ENCODE assay signal across 24 mouse cellular contexts in the genomic region with DNA sequence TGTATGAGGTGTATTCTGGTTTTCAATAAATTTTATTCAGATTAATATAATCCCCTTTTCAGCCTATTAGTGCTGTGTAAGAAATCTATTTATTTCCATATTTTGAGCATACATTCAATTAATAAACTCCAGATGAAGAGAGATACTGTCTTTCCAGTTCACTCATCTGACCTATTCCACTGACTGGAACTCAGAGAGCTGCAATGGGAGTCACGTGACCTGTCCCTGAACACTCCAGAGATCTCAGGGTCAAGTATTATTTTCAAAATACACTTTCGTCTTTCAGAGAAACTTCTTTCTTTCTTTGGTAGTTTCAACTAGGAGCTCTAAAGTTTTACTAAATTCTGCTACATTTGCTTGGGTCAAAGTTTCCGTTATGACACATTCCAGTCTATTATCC.
DNase-seq lines count a peak whose midpoint lies in the region; ATAC-seq and TF ChIP-seq lines count a peak whose summit lies in the region.
"Had no signal": no experiment of that assay in that cellular context is flagged by ENCODE, and none has a peak within 500 bp of the region (broad histone marks: within the 10 kb centered on the region; RNA-seq: fewer than 3 reads in every experiment).

No protein-coding gene starts in this region.

- H3K9me3 ChIP-seq in hindbrain, embryonic 11.5 days (ENCODE audit: control insufficient read depth, low read length), result no peaks in the 10 kb centered on the region
- H3K9me3 ChIP-seq: embryonic facial prominence, embryonic 13.5 days; embryonic facial prominence, embryonic 15.5 days; forebrain, embryonic 10.5 days; forebrain, embryonic 12.5 days had no signal

- no peak for TF ChIP-seq CTCF in gastrocnemius, adult 2 months (IDR thresholded peaks at IDR 0.05)
- TF ChIP-seq CTCF in lung, adult 2 months (IDR thresholded peaks at IDR 0.05; ENCODE audit: insufficient read depth, low read length), result no peak

- no peak for DNase-seq in gastrocnemius, adult 2 months
- DNase-seq in gastrocnemius, postnatal 14 days, result no peak
- DNase-seq in lung, adult 2 months, result no peak
- DNase-seq in lung, postnatal 4 days, result no peak
- DNase-seq in hindbrain, embryonic 11.5 days (ENCODE audit: low spot score), result no peak
- DNase-seq: adrenal gland, adult 2 months; adrenal gland, postnatal 10 days; adrenal gland, postnatal 25 days; B cell, adult 2 months; cerebellum, adult 11 months; cerebellum, adult 18-20 months; cerebellum, adult 8-10 months; cerebellum, adult 9-11 months; cerebellum, postnatal 14 days; cerebellum, postnatal 36 days; embryo, embryonic 11 days had no signal

- H3K9ac ChIP-seq in hindbrain, embryonic 11.5 days (ENCODE audit: low read depth, low read length), result no peak overlapping the region
- H3K9ac ChIP-seq: embryonic facial prominence, embryonic 13.5 days; embryonic facial prominence, embryonic 15.5 days; forebrain, embryonic 12.5 days had no signal

- no peaks in the 10 kb centered on the region for H3K4me1 ChIP-seq in lung, adult 2 months (ENCODE audit: control insufficient read depth, insufficient read depth, low read length)
- H3K4me1 ChIP-seq in hindbrain, embryonic 11.5 days (replicated peaks; ENCODE audit: control insufficient read depth, insufficient read depth, low read length), result no peaks in the 10 kb centered on the region
- H3K4me1 ChIP-seq: forebrain, embryonic 10.5 days; forebrain, embryonic 12.5 days had no signal

- no peaks in the 10 kb centered on the region for H3K36me3 ChIP-seq in hindbrain, embryonic 11.5 days (ENCODE audit: control insufficient read depth, insufficient read depth, low read length)
- H3K36me3 ChIP-seq: embryonic facial prominence, embryonic 13.5 days; embryonic facial prominence, embryonic 15.5 days; forebrain, embryonic 10.5 days; forebrain, embryonic 12.5 days had no signal

- peak overlapping the region; percentile 55; the same call in 1 of the 2 replicates for H3K27ac ChIP-seq in gastrocnemius, adult 2 months
- no peak overlapping the region for H3K27ac ChIP-seq in hindbrain, embryonic 11.5 days (ENCODE audit: low read depth, low read length)
- H3K27ac ChIP-seq: embryonic facial prominence, embryonic 13.5 days; embryonic facial prominence, embryonic 15.5 days; forebrain, embryonic 10.5 days; forebrain, embryonic 12.5 days had no signal

- no peak overlapping the region for H3K4me2 ChIP-seq in hindbrain, embryonic 11.5 days (replicated peaks; ENCODE audit: low read depth, low read length)
- H3K4me2 ChIP-seq: embryonic facial prominence, embryonic 13.5 days; embryonic facial prominence, embryonic 15.5 days; forebrain, embryonic 12.5 days had no signal

- no peaks in the 10 kb centered on the region for H3K27me3 ChIP-seq in hindbrain, embryonic 11.5 days (ENCODE audit: control insufficient read depth, insufficient read depth, low read length)
- H3K27me3 ChIP-seq: embryonic facial prominence, embryonic 13.5 days; embryonic facial prominence, embryonic 15.5 days; forebrain, embryonic 12.5 days had no signal

- 61% methylated on average over 3 of the region's 3 CpGs for WGBS in lung, adult 2 months
- 85% methylated on average over 3 of the region's 3 CpGs for WGBS in hindbrain, embryonic 11.5 days

- ATAC-seq in hindbrain, embryonic 11.5 days (ENCODE audit: low FRiP score), result no peak
- ATAC-seq: CD4-positive, CD25-positive, alpha-beta regulatory T cell, adult 4 months; forebrain, embryonic 14.5 days; forebrain, embryonic 16.5 days had no signal

- H3K4me3 ChIP-seq in gastrocnemius, adult 2 months, result peak overlapping the region; percentile 19; the same call in 1 of the 2 replicates
- H3K4me3 ChIP-seq in lung, adult 2 months (replicated peaks; ENCODE audit: extremely low read depth, low read depth, low read length), result peak overlapping the region; percentile 41
- H3K4me3 ChIP-seq in hindbrain, embryonic 11.5 days (ENCODE audit: low read depth, low read length), result no peak overlapping the region
- H3K4me3 ChIP-seq: embryonic facial prominence, embryonic 13.5 days; embryonic facial prominence, embryonic 15.5 days; erythroblast, embryonic 14.5 days; forebrain, embryonic 10.5 days; forebrain, embryonic 12.5 days had no signal

- no peak for TF ChIP-seq POLR2A in lung, adult 2 months (IDR thresholded peaks at IDR 0.05; ENCODE audit: borderline replicate concordance, extremely low read depth, low read depth, low read length)

- intact Hi-C loops in gastrocnemius, adult 2 months (cut with DNase I), result no loop called here
- intact Hi-C loops in gastrocnemius, postnatal 14 days (cut with DNase I; ENCODE audit: low total_unique reads), result no loop called here
